Mouse (Mus musculus): Measurements from ENCODE around the gene Ptcd2. TPM values are rescaled to one million over a fixed set of nuclear protein-coding genes. Genes with fewer than 3 reads are reported as not detected.
A peak's percentile ranks its signal among the peaks of the same experiment; 100 is the strongest.

Ptcd2 gene
- total and polyA plus RNA-seq, 3 experiments = 35.0 to 51.2 (median 49.6) TPM

DNA sequence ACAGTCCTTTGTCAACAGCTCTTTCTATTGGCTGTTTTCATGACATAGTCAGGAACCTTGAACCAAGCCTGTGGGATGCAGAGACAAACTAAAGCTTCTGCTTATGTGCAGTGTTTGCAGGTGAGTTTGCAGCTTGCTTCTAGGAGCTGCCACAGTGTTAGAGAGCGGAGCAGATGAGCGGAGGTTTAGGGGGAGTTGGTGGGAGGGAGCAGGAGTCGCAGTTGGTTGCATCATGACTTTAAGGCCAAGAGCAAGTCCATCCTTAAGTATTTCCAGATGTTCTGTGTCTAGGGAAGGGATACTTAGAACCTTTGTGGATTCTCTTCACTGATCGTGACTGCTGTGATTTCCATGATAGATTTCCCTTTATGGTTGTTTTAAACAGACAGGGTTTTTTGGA is 29.7 kb upstream of the Ptcd2 start:
- Histone ChIP-seq H3K9ac (ENCODE audit: low read depth, low read length) (no peak overlapping the region), H3K27ac (no peak overlapping the region), H3K4me3 (no peak overlapping the region), H3K4me1 (ENCODE audit: control insufficient read depth, insufficient read depth, low read length) (peaks cover 2% of the 10 kb centered on the region), H3K27me3 (ENCODE audit: control insufficient read depth, insufficient read depth, low read length) (no peaks in the 10 kb centered on the region), H3K79me2 (replicated peaks; ENCODE audit: control insufficient read depth, insufficient read depth, low read length) (no peaks in the 10 kb centered on the region), H3K36me3 (ENCODE audit: control insufficient read depth, insufficient read depth, low read length) (no peaks in the 10 kb centered on the region)
- intact Hi-C loops (cut with DNase I) = loop anchor here (1.0 to 2.0 kb wide), 2 partner anchors 39 to 139 kb away; no protein-coding TSS in a partner anchor
- TF ChIP-seq POLR2A (IDR thresholded peaks at IDR 0.05; ENCODE audit: insufficient read depth, low read depth, low read length) (no peak), EP300 (IDR thresholded peaks at IDR 0.05; ENCODE audit: insufficient read depth, low read depth, low read length) (no peak), CTCF (IDR thresholded peaks at IDR 0.05) (no peak)
- 86% methylated on average over 4 of the region's 4 CpGs for WGBS
- DNase-seq = no peak

DNA sequence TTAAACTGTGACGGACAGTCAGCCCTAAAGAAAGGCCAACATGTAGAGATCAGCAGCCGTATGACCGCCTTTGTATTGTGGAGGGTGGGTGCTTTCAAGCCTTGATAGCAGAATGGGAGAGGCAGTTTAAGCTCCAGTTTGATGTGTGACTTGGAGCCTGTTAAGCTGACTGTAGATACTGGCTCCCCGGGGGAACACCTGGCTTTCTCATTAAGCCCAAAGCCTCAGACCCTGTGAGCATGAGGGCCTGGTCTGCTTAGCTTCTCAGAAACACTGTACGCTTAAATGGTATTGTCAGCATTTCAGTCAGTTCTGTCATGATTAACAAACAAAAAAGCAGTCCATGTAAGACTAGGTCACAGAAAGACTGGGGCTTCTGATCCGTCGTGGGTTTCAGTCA is 29.2 kb upstream of the Ptcd2 start:
- no peaks in the 10 kb centered on the region for H3K36me3 ChIP-seq (ENCODE audit: control insufficient read depth, insufficient read depth, low read length)
- TF ChIP-seq POLR2A (IDR thresholded peaks at IDR 0.05; ENCODE audit: insufficient read depth, low read depth, low read length) (no peak), CTCF (IDR thresholded peaks at IDR 0.05) (no peak), EP300 (IDR thresholded peaks at IDR 0.05; ENCODE audit: insufficient read depth, low read depth, low read length) (no peak)
- no peak overlapping the region for H3K4me3 ChIP-seq
- H3K27me3 ChIP-seq (ENCODE audit: control insufficient read depth, insufficient read depth, low read length) = no peaks in the 10 kb centered on the region
- peaks cover 2% of the 10 kb centered on the region for H3K4me1 ChIP-seq (ENCODE audit: control insufficient read depth, insufficient read depth, low read length)
- DNase-seq = no peak
- no peak overlapping the region for H3K27ac ChIP-seq
- intact Hi-C loops (cut with DNase I) = loop anchor here (1.0 to 2.0 kb wide), 2 partner anchors 39 to 140 kb away; no protein-coding TSS in a partner anchor
- H3K9ac ChIP-seq (ENCODE audit: low read depth, low read length) = no peak overlapping the region
- no peaks in the 10 kb centered on the region for H3K79me2 ChIP-seq (replicated peaks; ENCODE audit: control insufficient read depth, insufficient read depth, low read length)
- WGBS = 62% methylated on average over 7 of the region's 7 CpGs

DNA sequence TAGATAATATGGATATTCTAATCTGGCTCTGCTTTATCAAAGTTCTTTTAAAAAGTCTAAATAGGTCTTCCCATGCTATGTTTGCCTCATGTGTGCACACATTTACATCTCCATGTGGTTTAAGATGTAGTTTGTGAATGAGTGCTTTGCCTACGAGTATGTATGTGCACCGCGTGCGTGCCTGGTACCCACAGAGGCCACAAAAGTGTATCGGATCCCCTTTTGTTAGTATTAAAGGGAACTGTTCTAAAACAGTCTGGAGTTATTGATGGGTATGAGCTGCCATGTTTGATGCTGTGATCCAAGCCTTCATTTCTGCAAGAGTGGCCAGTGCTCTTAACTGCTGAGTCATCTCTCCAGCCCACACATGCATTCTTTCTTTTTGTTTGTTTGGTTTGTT is 26.8 kb upstream of the Ptcd2 start:
- Histone ChIP-seq H3K36me3 (ENCODE audit: control insufficient read depth, insufficient read depth, low read length) (no peaks in the 10 kb centered on the region), H3K27ac (no peak overlapping the region), H3K4me1 (ENCODE audit: control insufficient read depth, insufficient read depth, low read length) (peaks cover 2% of the 10 kb centered on the region), H3K4me3 (no peak overlapping the region), H3K79me2 (replicated peaks; ENCODE audit: control insufficient read depth, insufficient read depth, low read length) (no peaks in the 10 kb centered on the region), H3K9ac (ENCODE audit: low read depth, low read length) (no peak overlapping the region), H3K27me3 (ENCODE audit: control insufficient read depth, insufficient read depth, low read length) (no peaks in the 10 kb centered on the region)
- WGBS = 96% methylated on average over 5 of the region's 5 CpGs
- TF ChIP-seq EP300 (IDR thresholded peaks at IDR 0.05; ENCODE audit: insufficient read depth, low read depth, low read length) (no peak), POLR2A (IDR thresholded peaks at IDR 0.05; ENCODE audit: insufficient read depth, low read depth, low read length) (no peak), CTCF (IDR thresholded peaks at IDR 0.05) (no peak)
- intact Hi-C loops (cut with DNase I) = no loop called here
- no peak for DNase-seq

DNA sequence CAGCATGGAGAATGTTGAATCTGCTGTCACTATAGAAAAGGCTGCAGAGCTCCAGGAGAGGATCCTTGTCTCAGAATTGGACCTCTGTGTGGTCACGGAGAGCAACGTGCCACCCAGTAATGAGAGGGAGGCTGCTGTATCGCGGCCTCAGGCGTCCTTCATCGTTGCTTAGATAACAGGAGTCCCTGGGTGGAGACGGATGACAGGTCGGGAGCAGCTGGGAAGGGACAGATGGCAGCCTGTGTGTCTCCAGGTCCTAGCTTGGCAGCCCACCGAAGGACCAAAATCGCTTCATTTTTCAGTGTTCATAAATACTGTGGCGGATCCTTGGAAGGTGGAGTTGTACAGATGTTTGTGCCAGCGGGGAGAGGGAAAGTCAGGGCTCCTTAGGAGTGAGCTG is 24.6 kb upstream of the Ptcd2 start:
- H3K4me3 ChIP-seq = no peak overlapping the region
- H3K9ac ChIP-seq (ENCODE audit: low read depth, low read length) = no peak overlapping the region
- intact Hi-C loops (cut with DNase I) = no loop called here
- H3K36me3 ChIP-seq (ENCODE audit: control insufficient read depth, insufficient read depth, low read length) = no peaks in the 10 kb centered on the region
- TF ChIP-seq EP300 (IDR thresholded peaks at IDR 0.05; ENCODE audit: insufficient read depth, low read depth, low read length) (no peak), POLR2A (IDR thresholded peaks at IDR 0.05; ENCODE audit: insufficient read depth, low read depth, low read length) (no peak)
- 77% methylated on average over 12 of the region's 12 CpGs for WGBS
- H3K27me3 ChIP-seq (ENCODE audit: control insufficient read depth, insufficient read depth, low read length) = no peaks in the 10 kb centered on the region
- no peak for DNase-seq
- H3K4me1 ChIP-seq (ENCODE audit: control insufficient read depth, insufficient read depth, low read length) = no peaks in the 10 kb centered on the region
- H3K27ac ChIP-seq = no peak overlapping the region
- no peaks in the 10 kb centered on the region for H3K79me2 ChIP-seq (replicated peaks; ENCODE audit: control insufficient read depth, insufficient read depth, low read length)

DNA sequence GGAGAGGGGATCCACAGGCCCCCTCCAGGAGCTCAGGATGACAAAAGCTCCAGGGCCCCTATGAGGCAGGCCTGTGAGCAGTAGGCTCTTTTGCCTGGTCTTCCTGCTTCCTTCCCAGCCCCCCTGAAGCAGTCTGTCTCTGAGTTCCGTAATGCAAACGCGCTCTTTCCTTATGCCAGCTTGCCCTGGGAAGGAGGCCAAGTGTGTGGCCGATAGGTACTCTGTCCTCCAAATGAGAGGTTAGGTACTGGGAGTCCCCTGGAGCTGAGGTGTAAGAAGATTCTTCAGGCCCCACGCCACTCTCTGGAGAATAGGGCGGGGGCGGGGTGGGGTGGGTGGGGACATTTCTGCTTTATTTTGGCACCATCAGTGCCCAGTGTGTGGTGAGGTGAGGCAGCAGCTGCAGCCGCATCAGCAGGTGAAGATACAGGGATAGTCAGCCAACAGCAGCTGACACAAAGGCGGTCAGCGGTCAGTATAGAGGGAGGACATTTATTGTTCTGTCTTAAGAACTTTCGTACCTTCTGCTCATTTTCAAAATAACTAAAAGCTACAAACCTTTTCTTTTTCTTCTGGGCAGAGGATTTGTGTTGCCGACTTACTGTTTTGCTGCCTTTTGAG is 23.2 kb upstream of the Ptcd2 start:
- WGBS = 70% methylated on average over 12 of the region's 12 CpGs
- TF ChIP-seq POLR2A (IDR thresholded peaks at IDR 0.05; ENCODE audit: insufficient read depth, low read depth, low read length) = no peak
- TF ChIP-seq CTCF (IDR thresholded peaks at IDR 0.05) = no peak
- no peak for TF ChIP-seq EP300 (IDR thresholded peaks at IDR 0.05; ENCODE audit: insufficient read depth, low read depth, low read length)
- Histone ChIP-seq H3K79me2 (replicated peaks; ENCODE audit: control insufficient read depth, insufficient read depth, low read length) (no peaks in the 10 kb centered on the region), H3K36me3 (ENCODE audit: control insufficient read depth, insufficient read depth, low read length) (no peaks in the 10 kb centered on the region), H3K9ac (ENCODE audit: low read depth, low read length) (no peak overlapping the region), H3K4me3 (no peak overlapping the region), H3K4me1 (ENCODE audit: control insufficient read depth, insufficient read depth, low read length) (no peaks in the 10 kb centered on the region), H3K27ac (no peak overlapping the region), H3K27me3 (ENCODE audit: control insufficient read depth, insufficient read depth, low read length) (no peaks in the 10 kb centered on the region)
- intact Hi-C loops (cut with DNase I) = no loop called here
- DNase-seq = peak in 1 of 2 experiments; percentile 31

DNA sequence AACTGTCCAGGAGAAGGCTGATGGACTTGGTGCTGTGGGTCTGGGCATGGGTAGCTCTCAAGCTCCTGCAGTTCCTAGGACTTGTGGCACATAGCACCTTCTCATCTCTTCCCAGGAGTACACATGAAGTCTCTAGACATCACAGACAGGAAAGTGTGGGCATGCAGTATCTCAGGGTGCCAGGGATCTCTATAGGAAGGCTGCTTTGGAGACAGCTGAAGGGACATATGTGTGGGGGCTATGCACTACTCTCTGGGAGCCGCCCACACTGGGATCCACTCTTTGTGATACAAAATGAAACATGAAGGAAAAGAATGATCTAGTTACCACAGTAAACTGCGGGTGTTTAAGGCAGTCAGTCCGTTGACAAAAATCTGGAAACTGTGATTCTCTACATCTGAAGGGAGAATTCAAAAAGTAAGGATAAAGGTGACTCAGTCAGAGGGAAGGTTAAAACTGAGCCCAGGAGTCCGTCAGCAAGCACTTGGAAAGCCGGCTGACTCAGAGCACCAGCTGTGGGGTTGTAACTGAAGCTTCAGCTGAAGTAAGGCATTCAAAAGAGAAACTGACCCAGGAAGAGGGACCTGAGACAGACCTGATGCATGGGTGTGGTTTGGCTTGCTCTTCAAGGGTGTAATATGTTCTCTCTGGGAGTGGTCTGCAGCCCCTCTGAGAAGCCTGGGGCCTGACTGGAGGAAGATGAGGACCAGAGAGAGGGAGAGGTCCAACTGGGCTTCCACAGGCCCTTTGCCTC is 22.1 kb upstream of the Ptcd2 start:
- H3K36me3 ChIP-seq (ENCODE audit: control insufficient read depth, insufficient read depth, low read length) = no peaks in the 10 kb centered on the region; the same call in 1 of the 2 replicates
- no peaks in the 10 kb centered on the region for H3K4me1 ChIP-seq (ENCODE audit: control insufficient read depth, insufficient read depth, low read length)
- no peaks in the 10 kb centered on the region for H3K27me3 ChIP-seq (ENCODE audit: control insufficient read depth, insufficient read depth, low read length)
- no peak overlapping the region for H3K27ac ChIP-seq
- no peak overlapping the region for H3K4me3 ChIP-seq
- no peak overlapping the region for H3K9ac ChIP-seq (ENCODE audit: low read depth, low read length)
- 95% methylated on average over 5 of the region's 5 CpGs for WGBS
- intact Hi-C loops (cut with DNase I) = no loop called here
- no peak for DNase-seq
- TF ChIP-seq POLR2A (IDR thresholded peaks at IDR 0.05; ENCODE audit: insufficient read depth, low read depth, low read length) (no peak), CTCF (IDR thresholded peaks at IDR 0.05) (no peak), EP300 (IDR thresholded peaks at IDR 0.05; ENCODE audit: insufficient read depth, low read depth, low read length) (no peak)
- H3K79me2 ChIP-seq (replicated peaks; ENCODE audit: control insufficient read depth, insufficient read depth, low read length) = no peaks in the 10 kb centered on the region
